Mouse (Mus musculus) liver, embryonic 15.5 days (tissue): Measurements from ENCODE around the gene Fam84b. TPM values are rescaled to one million over a fixed set of nuclear protein-coding genes. Genes with fewer than 3 reads are reported as not detected.
A peak's percentile ranks its signal among the peaks of the same experiment; 100 is the strongest.

Experiments
- ATAC-seq: fragments of 200-750 bp; cut with Nextera tagmentation; 2 replicates; pipeline ENCODE4 v1.8.0; 2017; ENCODE audit warnings: moderate number of reproducible peaks, mild to moderate bottlenecking, moderate library complexity; ENCODE audit not compliant: insufficient read depth
- H3K27ac ChIP-seq: fragments of 300-500 bp; sonication (generic); replicated peaks from 2 replicates; pipeline ENCODE4 v1.5.1; 2015; ENCODE audit warnings: mild to moderate bottlenecking, inconsistent platforms
- H3K27me3 ChIP-seq: fragments of 300-500 bp; sonication (generic); 2 replicates; pipeline ENCODE4 v1.6.1; 2015; ENCODE audit warnings: mild to moderate bottlenecking, inconsistent platforms
- H3K36me3 ChIP-seq: fragments of 300-500 bp; sonication (generic); replicated peaks from 2 replicates; pipeline ENCODE4 v1.6.1; 2015; ENCODE audit warnings: moderate library complexity, mild to moderate bottlenecking, inconsistent platforms
- H3K4me1 ChIP-seq: fragments of 300-500 bp; sonication (generic); replicated peaks from 2 replicates; pipeline ENCODE4 v1.6.1; 2015; ENCODE audit warnings: inconsistent platforms
- H3K4me2 ChIP-seq: fragments of 300-500 bp; sonication (generic); 2 replicates; pipeline ENCODE4 v1.6.1; 2015; ENCODE audit warnings: moderate library complexity, mild to moderate bottlenecking, inconsistent platforms
- H3K4me3 ChIP-seq: fragments of 300-500 bp; sonication (generic); replicated peaks from 2 replicates; pipeline ENCODE4 v1.5.1; 2015; ENCODE audit warnings: mild to moderate bottlenecking, inconsistent platforms
- H3K9ac ChIP-seq: fragments of 300-500 bp; sonication (generic); 2 replicates; pipeline ENCODE4 v1.6.1; 2015; ENCODE audit warnings: moderate library complexity, mild to moderate bottlenecking, inconsistent platforms
- H3K9me3 ChIP-seq: fragments of 300-500 bp; sonication (generic); replicated peaks from 2 replicates; pipeline ENCODE4 v1.6.1; 2016; ENCODE audit warnings: inconsistent platforms
- WGBS: fragments of 180-500 bp; shearing (Covaris S2); methylation state at CpG from one replicate; pipeline ENCODE4 v1.1.7; 2015; ENCODE audit warnings: mixed read lengths; ENCODE audit not compliant: insufficient replicate concordance; 5-methylcytosine and 5-hydroxymethylcytosine counted together
- polyA plus RNA-seq: library from polyadenylated mRNA; unstranded; fragments of >200 nt; fragmentation: Nextera tagmentation; extraction: Ambion mirVana; gene quantifications from 2 replicates; pipeline ENCODE4 v1.2.1, GENCODE M21; 2015

Fam84b gene
- polyA plus RNA-seq, 1 experiment from 2014 or later = 2.6 TPM

DNA sequence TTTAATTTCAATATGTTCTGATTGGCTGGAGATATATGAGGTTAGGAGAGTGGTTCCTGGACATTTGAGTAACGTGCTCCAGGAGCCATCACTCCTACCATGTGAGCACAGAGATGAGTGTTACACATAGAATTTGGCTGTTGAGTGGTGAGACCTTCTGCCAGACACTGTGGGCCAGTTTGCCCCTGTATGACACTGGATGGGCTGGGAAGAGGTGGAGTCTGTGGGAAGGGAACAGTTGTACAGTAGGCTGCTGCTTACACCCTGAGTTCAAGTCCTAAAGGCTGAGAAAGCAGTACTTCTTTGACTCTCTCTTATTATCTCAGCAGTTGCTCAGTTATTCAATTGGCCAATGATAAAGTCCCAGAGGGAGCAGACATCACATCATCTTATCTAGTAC is 27.4 kb downstream of the Fam84b start:
- peaks cover 32% of the 10 kb centered on the region for H3K27me3 ChIP-seq
- no peaks in the 10 kb centered on the region for H3K36me3 ChIP-seq
- H3K9ac ChIP-seq = no peak overlapping the region
- H3K9me3 ChIP-seq = no peaks in the 10 kb centered on the region
- no peak overlapping the region for H3K4me3 ChIP-seq
- H3K27ac ChIP-seq = no peak overlapping the region
- H3K4me2 ChIP-seq = no peak overlapping the region
- WGBS = 33% methylated on average over 1 of the region's 1 CpGs
- H3K4me1 ChIP-seq = peaks cover 28% of the 10 kb centered on the region
- ATAC-seq = no peak

GRCm38 (mm10) chr15:60824751-60825227 is 28.8 kb downstream of the Fam84b start:
- Histone ChIP-seq H3K4me1 (peaks cover 28% of the 10 kb centered on the region), H3K4me2 (peak overlapping the region; percentile 90), H3K36me3 (no peaks in the 10 kb centered on the region), H3K9ac (peak overlapping the region; percentile 51), H3K27ac (peak overlapping the region; percentile 76), H3K27me3 (peaks cover 32% of the 10 kb centered on the region), H3K4me3 (peak overlapping the region; percentile 65), H3K9me3 (no peaks in the 10 kb centered on the region)
- WGBS = under 1% methylated on average over 32 of the region's 32 CpGs
- peak; percentile 87 for ATAC-seq

DNA sequence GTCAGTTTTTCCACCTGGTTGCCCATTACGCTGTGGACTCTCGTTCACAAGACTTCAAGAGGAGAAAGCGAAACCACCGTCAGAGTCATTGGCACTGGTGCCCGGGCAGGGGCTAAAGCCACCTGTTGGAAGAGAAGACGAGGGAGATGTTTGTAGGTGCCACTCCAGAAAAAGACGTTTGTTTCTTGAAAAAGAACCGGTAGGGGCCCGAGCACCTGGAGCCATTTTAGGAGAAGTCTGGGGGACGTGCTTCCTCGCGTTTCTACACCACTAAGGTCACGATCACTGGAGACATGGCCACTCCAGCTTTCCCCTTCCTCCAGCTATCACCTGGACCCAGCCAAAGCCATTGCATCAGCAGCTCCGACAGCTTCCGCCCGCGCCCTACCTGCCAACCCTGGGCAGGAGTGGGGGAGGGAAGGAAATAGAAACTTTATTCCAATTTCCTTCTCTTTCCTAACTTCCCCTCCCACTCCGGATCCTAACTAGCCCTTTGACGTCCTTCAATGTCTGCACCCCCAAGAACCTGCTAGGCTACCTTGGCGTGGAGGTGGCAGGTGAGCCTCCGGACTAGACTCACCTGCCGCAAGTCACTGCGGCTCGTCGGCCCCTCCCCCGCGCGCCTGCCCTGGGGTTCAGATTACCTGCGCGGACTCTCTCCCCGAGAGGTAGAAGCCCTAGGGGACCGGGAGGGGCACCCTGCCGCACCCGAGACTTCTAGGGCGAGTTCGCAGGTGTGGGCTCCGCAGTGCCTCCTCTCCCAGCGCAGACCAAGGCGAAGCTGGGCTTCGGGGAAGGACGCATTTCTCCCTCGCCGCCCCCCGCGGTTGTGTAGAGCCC is 29.5 kb downstream of the Fam84b start:
- peaks cover 28% of the 10 kb centered on the region for H3K4me1 ChIP-seq
- H3K27ac ChIP-seq = peak overlapping the region; percentile 76
- no peaks in the 10 kb centered on the region for H3K36me3 ChIP-seq
- under 1% methylated on average over 44 of the region's 45 CpGs for WGBS
- peak; percentile 40 for ATAC-seq
- peaks cover 32% of the 10 kb centered on the region for H3K27me3 ChIP-seq
- peak overlapping the region; percentile 90 for H3K4me2 ChIP-seq
- peak overlapping the region; percentile 51 for H3K9ac ChIP-seq
- H3K9me3 ChIP-seq = no peaks in the 10 kb centered on the region
- peak overlapping the region; percentile 65 for H3K4me3 ChIP-seq

DNA sequence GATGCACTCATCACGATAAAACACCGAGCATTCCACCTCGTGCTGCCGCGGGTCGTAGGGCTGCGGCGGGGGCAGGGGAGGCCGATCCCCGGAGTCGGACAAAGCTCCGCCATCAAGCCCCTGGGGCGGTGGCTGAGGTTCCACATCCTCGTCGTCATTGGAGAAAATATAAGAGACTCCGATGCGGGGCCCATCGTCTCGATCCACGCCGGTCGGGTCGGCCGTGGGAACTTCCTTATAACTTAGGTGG is 30.0 kb downstream of the Fam84b start:
- WGBS = under 1% methylated on average over 24 of the region's 24 CpGs
- no peak overlapping the region for H3K27ac ChIP-seq
- 0 out of 2 replicates have a peak, but pooled peaks have one; percentile 1 for ATAC-seq

DNA sequence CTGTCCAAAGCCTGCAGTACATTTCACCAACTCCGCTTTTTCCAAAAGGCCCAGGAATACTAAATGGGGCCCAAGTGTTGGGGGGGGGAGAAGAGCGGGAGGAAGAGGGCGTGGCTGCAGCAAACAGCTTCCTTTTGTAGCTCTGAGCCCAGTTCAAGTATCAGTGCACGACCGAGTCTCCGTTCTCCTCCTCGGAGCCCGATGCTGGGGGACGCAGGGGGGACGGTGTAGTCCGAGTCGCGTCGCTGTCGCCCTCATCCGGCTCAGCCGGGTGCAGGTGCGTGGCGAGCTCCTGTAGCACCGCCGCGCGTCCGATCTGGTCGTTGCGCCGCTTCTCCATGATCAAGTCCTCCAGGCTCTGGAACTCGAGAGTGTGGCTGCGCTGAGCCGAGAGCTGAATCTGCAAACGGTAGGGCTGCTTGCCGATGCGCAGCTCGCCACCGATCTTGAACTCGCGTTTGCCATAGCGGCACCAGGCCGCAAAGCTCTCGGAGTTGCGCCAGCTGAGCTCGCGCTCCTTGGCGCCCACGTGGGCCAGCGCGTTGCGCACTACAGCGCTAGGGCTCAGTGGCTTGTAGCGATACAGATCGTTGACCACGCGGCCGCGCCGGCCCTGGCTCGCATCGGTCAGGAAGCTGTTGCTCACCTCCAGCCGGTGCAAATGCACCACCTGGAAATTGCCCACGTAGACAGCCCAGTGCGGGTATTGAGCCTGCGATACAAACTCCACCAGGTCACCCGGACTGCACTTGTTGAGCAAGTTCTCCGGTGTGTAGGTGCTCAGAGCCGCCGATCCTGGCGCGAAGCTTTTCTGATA is 30.6 kb downstream of the Fam84b start:
- Histone ChIP-seq H3K36me3 (no peaks in the 10 kb centered on the region), H3K4me3 (peak overlapping the region; percentile 65), H3K9ac (peak overlapping the region; percentile 51; the same call in 1 of the 2 replicates), H3K27me3 (peaks cover 32% of the 10 kb centered on the region), H3K4me1 (peaks cover 28% of the 10 kb centered on the region), H3K9me3 (no peaks in the 10 kb centered on the region), H3K4me2 (peak overlapping the region; percentile 90), H3K27ac (no peak overlapping the region; the same call in 1 of the 2 replicates)
- ATAC-seq = peak; percentile 40; the same call in 1 of the 2 replicates
- under 1% methylated on average over 68 of the region's 68 CpGs for WGBS

More for the DNA sequence above, 30.0 kb downstream of the Fam84b start:
- Histone ChIP-seq H3K36me3 (no peaks in the 10 kb centered on the region), H3K27me3 (peaks cover 32% of the 10 kb centered on the region), H3K4me2 (peak overlapping the region; percentile 90), H3K9me3 (no peaks in the 10 kb centered on the region), H3K9ac (peak overlapping the region; percentile 51; the same call in 1 of the 2 replicates), H3K4me1 (peaks cover 28% of the 10 kb centered on the region), H3K4me3 (peak overlapping the region; percentile 65)

- Histone ChIP-seq H3K9me3 (no peaks in the 10 kb centered on the region), H3K4me1 (peaks cover 28% of the 10 kb centered on the region), H3K27me3 (peaks cover 32% of the 10 kb centered on the region), H3K27ac (no peak overlapping the region; the same call in 1 of the 2 replicates), H3K4me3 (peak overlapping the region; percentile 65), H3K9ac (0 out of 2 replicates have a peak overlapping the region, but pooled peaks have one; percentile 51), H3K36me3 (no peaks in the 10 kb centered on the region), H3K4me2 (peak overlapping the region; percentile 90)
- ATAC-seq = no peak
- WGBS = 25% methylated on average over 10 of the region's 10 CpGs
Observed at GRCm38 (mm10) chr15:60822101-60822802, 31.3 kb downstream of the Fam84b start.

DNA sequence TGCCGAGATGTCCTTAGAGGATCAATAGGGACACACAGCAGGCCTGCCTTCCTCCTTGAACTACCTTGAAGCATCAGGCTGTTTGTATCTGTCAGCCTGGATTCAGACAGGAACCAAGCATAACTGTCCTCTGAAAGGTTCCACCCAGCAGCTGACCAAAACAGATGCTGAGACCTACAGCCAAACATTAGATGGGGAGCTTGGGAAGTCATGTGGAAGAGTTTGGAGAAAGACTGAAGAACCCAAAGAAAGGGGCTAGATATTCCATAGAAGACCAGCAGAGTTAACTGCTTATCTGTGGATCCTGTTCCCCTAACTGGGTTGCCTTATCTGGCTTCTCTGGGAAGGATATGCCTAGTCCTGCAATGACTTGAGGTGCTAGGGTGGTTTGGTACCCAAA is 35.1 kb downstream of the Fam84b start:
- no peak overlapping the region for H3K9ac ChIP-seq
- H3K36me3 ChIP-seq = no peaks in the 10 kb centered on the region
- H3K4me1 ChIP-seq = peaks cover 13% of the 10 kb centered on the region
- no peak for ATAC-seq
- H3K4me3 ChIP-seq = no peak overlapping the region
- peaks cover 19% of the 10 kb centered on the region for H3K27me3 ChIP-seq
- no peaks in the 10 kb centered on the region for H3K9me3 ChIP-seq
- 65% methylated on average over 1 of the region's 1 CpGs for whole genome bisulfite sequencing
- H3K4me2 ChIP-seq = no peak overlapping the region
- no peak overlapping the region for H3K27ac ChIP-seq

GRCm38 (mm10) chr15:60816478-60816877 is 37.1 kb downstream of the Fam84b start:
- H3K27me3 ChIP-seq = no peaks in the 10 kb centered on the region
- no peak overlapping the region for H3K27ac ChIP-seq
- no peaks in the 10 kb centered on the region for H3K36me3 ChIP-seq
- no peak overlapping the region for H3K4me3 ChIP-seq
- H3K9ac ChIP-seq = no peak overlapping the region
- H3K9me3 ChIP-seq = no peaks in the 10 kb centered on the region
- H3K4me1 ChIP-seq = no peaks in the 10 kb centered on the region
- WGBS = 49% methylated on average over 1 of the region's 1 CpGs
- no peak overlapping the region for H3K4me2 ChIP-seq
- ATAC-seq = no peak

DNA sequence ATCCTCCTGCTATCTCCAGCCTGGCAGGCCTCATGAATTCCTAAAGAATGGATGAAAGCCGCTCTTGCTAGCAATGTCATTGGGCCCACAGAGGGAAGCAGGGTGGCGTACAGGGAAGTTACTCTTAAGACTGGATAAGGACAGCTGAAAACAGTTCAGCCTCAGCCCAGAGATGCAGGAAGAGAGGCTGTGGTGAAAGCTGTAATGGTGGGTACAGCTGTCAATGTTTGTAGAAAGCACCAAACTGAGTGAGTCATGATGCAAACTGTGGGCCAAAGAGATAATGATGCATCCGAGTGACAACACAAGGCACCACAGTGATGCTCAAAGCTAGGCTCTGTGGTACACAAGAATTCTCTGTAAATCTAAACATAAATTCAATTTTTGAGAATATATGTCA is 39.0 kb downstream of the Fam84b start:
- Histone ChIP-seq H3K27me3 (no peaks in the 10 kb centered on the region), H3K4me3 (no peak overlapping the region), H3K4me1 (no peaks in the 10 kb centered on the region), H3K4me2 (no peak overlapping the region), H3K9ac (no peak overlapping the region), H3K36me3 (no peaks in the 10 kb centered on the region), H3K9me3 (no peaks in the 10 kb centered on the region), H3K27ac (no peak overlapping the region)
- no peak for ATAC-seq
- WGBS = 57% methylated on average over 3 of the region's 3 CpGs

DNA sequence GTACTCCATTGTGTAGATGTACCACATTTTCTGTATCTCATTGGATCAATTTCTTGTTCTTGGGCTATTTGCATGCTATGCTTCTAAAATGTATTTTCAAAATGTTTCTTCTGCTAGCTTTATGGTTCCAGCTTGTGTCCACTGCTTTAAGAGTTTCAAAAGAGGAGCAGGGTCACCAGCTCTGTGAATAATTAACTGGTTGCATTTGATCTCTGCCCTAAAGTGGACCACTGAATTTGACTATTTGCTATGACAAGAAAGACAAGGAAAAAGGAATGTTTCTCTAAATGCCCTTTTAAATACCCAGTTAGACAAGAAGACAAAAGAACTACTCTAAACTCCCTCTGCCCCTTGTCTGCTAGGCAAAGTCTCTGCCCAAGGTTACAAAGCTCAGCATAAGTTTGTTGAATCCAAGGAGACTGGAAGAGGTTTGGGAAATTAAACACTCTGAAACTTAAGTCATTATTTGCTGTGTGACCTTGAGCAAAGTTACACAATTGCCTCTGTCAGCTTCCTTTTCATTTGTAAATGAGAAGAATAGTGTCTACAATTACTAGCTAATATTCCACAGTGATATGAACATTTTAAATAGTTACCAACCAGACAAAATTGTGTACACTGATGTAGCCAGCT is 60.4 kb downstream of the Fam84b start:
- H3K36me3 ChIP-seq = no peaks in the 10 kb centered on the region
- no peak overlapping the region for H3K4me2 ChIP-seq
- no peak overlapping the region for H3K9ac ChIP-seq
- H3K9me3 ChIP-seq = no peaks in the 10 kb centered on the region
- H3K27me3 ChIP-seq = no peaks in the 10 kb centered on the region
- H3K27ac ChIP-seq = no peak overlapping the region
- no peak for ATAC-seq
- H3K4me1 ChIP-seq = no peaks in the 10 kb centered on the region
- no peak overlapping the region for H3K4me3 ChIP-seq
